Mouse (Mus musculus) embryonic facial prominence, embryonic 15.5 days (tissue): ENCODE data around the gene Hipk1. TPM values are rescaled to one million over a fixed set of nuclear protein-coding genes. Genes with fewer than 3 reads are reported as not detected.
A peak's percentile ranks its signal among the peaks of the same experiment; 100 is the strongest.

Experiments used
- ATAC-seq: fragments of 200-750 bp; cut with Nextera tagmentation; 2 replicates; pipeline ENCODE4 v1.8.0; 2017; ENCODE audit warnings: low read depth, moderate TSS enrichment; ENCODE audit not compliant: insufficient number of reproducible peaks, low FRiP score, low TSS enrichment
- H3K27ac ChIP-seq: fragments of 300-500 bp; sonication (generic); replicated peaks from 2 replicates; pipeline ENCODE4 v1.5.1; 2015; ENCODE audit warnings: mild to moderate bottlenecking, inconsistent platforms
- H3K27me3 ChIP-seq: fragments of 300-500 bp; sonication (generic); 2 replicates; pipeline ENCODE4 v1.6.1; 2015; ENCODE audit warnings: inconsistent platforms
- H3K36me3 ChIP-seq: fragments of 300-500 bp; sonication (generic); 2 replicates; pipeline ENCODE4 v1.6.1; 2015; ENCODE audit warnings: mild to moderate bottlenecking, inconsistent platforms
- H3K4me1 ChIP-seq: fragments of 300-500 bp; sonication (generic); 2 replicates; pipeline ENCODE4 v1.6.1; 2015; ENCODE audit warnings: inconsistent platforms
- H3K4me2 ChIP-seq: fragments of 300-500 bp; sonication (generic); replicated peaks from 2 replicates; pipeline ENCODE4 v1.6.1; 2015; ENCODE audit warnings: mild to moderate bottlenecking, inconsistent platforms
- H3K4me3 ChIP-seq: fragments of 300-500 bp; sonication (generic); replicated peaks from 2 replicates; pipeline ENCODE4 v1.5.1; 2015; ENCODE audit warnings: mild to moderate bottlenecking, inconsistent platforms
- H3K9ac ChIP-seq: fragments of 300-500 bp; sonication (generic); 2 replicates; pipeline ENCODE4 v1.6.1; 2015; ENCODE audit warnings: inconsistent platforms
- H3K9me3 ChIP-seq: fragments of 300-500 bp; sonication (generic); replicated peaks from 2 replicates; pipeline ENCODE4 v1.6.1; 2016; ENCODE audit warnings: inconsistent platforms
- WGBS: fragments of 180-500 bp; shearing (Covaris S2); methylation state at CpG from one replicate; pipeline ENCODE4 v1.1.7; 2015; 5-methylcytosine and 5-hydroxymethylcytosine counted together
- polyA plus RNA-seq: library from polyadenylated mRNA; unstranded; fragments of >200 nt; fragmentation: Nextera tagmentation; extraction: Ambion mirVana; gene quantifications from 2 replicates; pipeline ENCODE4 v1.2.1, GENCODE M21; 2015

The Hipk1 gene
- polyA plus RNA-seq, 1 experiment from 2014 or later: 12.4 TPM

DNA sequence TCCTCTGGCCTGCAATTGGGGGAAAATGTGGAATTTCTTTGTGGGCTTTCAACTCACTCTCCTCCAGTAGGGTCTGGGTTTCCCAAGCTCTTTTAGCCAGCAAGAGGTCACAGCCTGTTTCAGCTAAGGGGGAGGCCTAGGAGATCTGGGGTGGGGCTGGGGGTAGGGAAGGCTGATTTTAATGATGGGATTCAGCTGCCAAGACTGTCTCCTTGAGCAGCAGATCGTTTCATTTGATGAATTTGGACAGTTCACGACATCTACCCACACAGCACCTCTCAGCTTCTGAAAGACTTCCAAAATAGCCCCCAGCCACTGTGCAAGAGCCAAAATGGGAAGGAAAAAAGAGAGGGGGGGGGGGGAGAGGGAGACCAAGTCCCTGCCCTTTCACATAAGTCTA is 58.2 kb downstream of the Hipk1 start:
- H3K36me3 ChIP-seq: 0 out of 2 replicates have a peak, but pooled peaks cover 2% of the 10 kb centered on the region
- peaks cover 60% of the 10 kb centered on the region for H3K4me1 ChIP-seq
- ATAC-seq: no peak
- H3K27ac ChIP-seq: peak overlapping the region; percentile 96
- no peaks in the 10 kb centered on the region for H3K9me3 ChIP-seq
- H3K27me3 ChIP-seq: no peaks in the 10 kb centered on the region
- 12% methylated on average over 2 of the region's 2 CpGs for WGBS
- no peak overlapping the region for H3K9ac ChIP-seq
- H3K4me3 ChIP-seq: no peak overlapping the region
- H3K4me2 ChIP-seq: no peak overlapping the region

DNA sequence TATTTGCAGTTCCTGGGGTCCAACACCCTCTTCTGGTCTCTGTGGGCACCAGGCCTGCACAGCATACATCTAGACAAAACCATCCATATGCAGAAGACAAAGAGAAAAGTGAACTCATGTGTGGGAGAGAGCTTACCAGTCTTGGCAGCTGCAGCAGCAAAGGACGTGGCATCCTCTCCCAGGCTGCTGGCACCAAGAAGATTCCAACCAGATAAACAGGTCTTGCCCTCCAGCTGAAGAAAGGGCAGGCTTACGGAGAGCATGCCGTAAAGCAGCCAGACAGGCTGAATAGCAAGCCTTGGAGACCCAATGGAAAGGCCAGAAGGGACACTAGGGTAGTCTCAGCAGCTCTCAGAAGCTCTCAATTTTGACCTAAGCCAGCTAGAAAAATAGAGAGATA is 59.2 kb downstream of the Hipk1 start:
- no peak for ATAC-seq
- peaks cover 51% of the 10 kb centered on the region for H3K4me1 ChIP-seq
- H3K27me3 ChIP-seq: no peaks in the 10 kb centered on the region
- 0 out of 2 replicates have a peak, but pooled peaks cover 2% of the 10 kb centered on the region for H3K36me3 ChIP-seq
- H3K4me2 ChIP-seq: no peak overlapping the region
- 75% methylated on average over 3 of the region's 3 CpGs for WGBS
- no peak overlapping the region for H3K4me3 ChIP-seq
- H3K27ac ChIP-seq: no peak overlapping the region
- H3K9ac ChIP-seq: no peak overlapping the region
- no peaks in the 10 kb centered on the region for H3K9me3 ChIP-seq

DNA sequence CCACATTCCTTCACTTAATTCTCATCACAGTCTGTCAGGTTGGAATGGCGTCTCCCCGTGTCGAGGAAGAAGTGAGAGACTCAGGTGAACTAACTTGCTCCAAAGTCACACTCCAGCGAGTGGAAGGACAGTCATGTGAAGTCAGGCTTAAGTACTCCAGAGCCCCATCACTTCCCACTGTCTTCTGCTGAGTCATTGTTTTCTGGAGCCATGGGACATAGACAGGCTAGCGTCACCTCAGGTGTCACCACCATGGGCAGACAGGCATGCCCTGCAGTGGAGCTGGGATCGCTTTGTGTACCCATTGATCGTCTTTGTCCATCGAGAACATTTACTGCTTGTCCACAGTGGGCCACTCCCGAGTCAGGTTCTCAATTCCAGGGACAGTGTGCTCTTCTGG is 61.5 kb downstream of the Hipk1 start:
- 83% methylated on average over 9 of the region's 9 CpGs for WGBS
- H3K27ac ChIP-seq: no peak overlapping the region
- H3K27me3 ChIP-seq: no peaks in the 10 kb centered on the region
- no peak for ATAC-seq
- peaks cover 28% of the 10 kb centered on the region for H3K4me1 ChIP-seq
- 0 out of 2 replicates have a peak, but pooled peaks cover 2% of the 10 kb centered on the region for H3K36me3 ChIP-seq
- no peak overlapping the region for H3K4me3 ChIP-seq
- no peak overlapping the region for H3K4me2 ChIP-seq
- H3K9me3 ChIP-seq: no peaks in the 10 kb centered on the region
- no peak overlapping the region for H3K9ac ChIP-seq

- 43% methylated on average over 2 of the region's 2 CpGs for WGBS
- no peak overlapping the region for H3K4me3 ChIP-seq
- no peak overlapping the region for H3K4me2 ChIP-seq
- no peaks in the 10 kb centered on the region for H3K27me3 ChIP-seq
- no peaks in the 10 kb centered on the region for H3K9me3 ChIP-seq
- H3K27ac ChIP-seq: no peak overlapping the region
- no peak overlapping the region for H3K9ac ChIP-seq
- H3K4me1 ChIP-seq: peaks cover 8% of the 10 kb centered on the region
- H3K36me3 ChIP-seq: 0 out of 2 replicates have a peak, but pooled peaks cover 2% of the 10 kb centered on the region
- no peak for ATAC-seq
These were observed 63.5 kb downstream of the Hipk1 start for GRCm38 (mm10) chr3:103727813-103728326.

GRCm38 (mm10) chr3:103726642-103727041 is 64.7 kb downstream of the Hipk1 start:
- WGBS: 36% methylated on average over 3 of the region's 3 CpGs
- Histone ChIP-seq H3K4me1 (no peaks in the 10 kb centered on the region), H3K4me2 (no peak overlapping the region), H3K9ac (no peak overlapping the region), H3K9me3 (no peaks in the 10 kb centered on the region), H3K4me3 (no peak overlapping the region), H3K27me3 (no peaks in the 10 kb centered on the region), H3K36me3 (no peaks in the 10 kb centered on the region), H3K27ac (no peak overlapping the region)
- ATAC-seq: no peak

- ATAC-seq: no peak
- Histone ChIP-seq H3K27ac (no peak overlapping the region), H3K36me3 (no peaks in the 10 kb centered on the region), H3K27me3 (no peaks in the 10 kb centered on the region), H3K4me3 (no peak overlapping the region), H3K9ac (no peak overlapping the region), H3K4me1 (0 out of 2 replicates have a peak, but pooled peaks cover 3% of the 10 kb centered on the region), H3K4me2 (no peak overlapping the region), H3K9me3 (no peaks in the 10 kb centered on the region)
- WGBS: 54% methylated on average over 3 of the region's 3 CpGs
These were observed 67.2 kb downstream of the Hipk1 start for GRCm38 (mm10) chr3:103724137-103724536.

DNA sequence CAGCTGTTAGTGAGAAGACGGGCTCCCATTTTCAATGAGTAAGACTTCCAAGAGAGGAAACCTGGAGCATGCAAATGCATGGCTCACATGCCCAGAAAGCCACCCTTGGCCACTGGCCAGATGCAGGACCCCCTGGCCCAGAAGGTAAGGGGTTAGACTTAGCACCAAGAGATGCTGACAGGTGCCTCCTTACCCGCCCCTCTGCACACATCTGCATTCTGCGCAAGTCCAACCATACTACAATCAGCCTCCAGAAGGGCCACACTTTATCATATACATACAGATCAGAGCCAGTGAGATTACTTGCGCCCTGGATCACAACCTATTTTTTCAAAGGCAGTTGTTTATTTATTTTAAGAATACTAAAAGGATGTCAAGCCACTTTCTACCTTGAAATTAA is 72.6 kb downstream of the Hipk1 start:
- H3K9ac ChIP-seq: no peak overlapping the region
- no peaks in the 10 kb centered on the region for H3K27me3 ChIP-seq
- no peaks in the 10 kb centered on the region for H3K9me3 ChIP-seq
- no peaks in the 10 kb centered on the region for H3K36me3 ChIP-seq
- no peak overlapping the region for H3K4me2 ChIP-seq
- no peak for ATAC-seq
- 86% methylated on average over 4 of the region's 4 CpGs for WGBS
- no peak overlapping the region for H3K27ac ChIP-seq
- no peak overlapping the region for H3K4me3 ChIP-seq
- H3K4me1 ChIP-seq: peaks cover 31% of the 10 kb centered on the region

DNA sequence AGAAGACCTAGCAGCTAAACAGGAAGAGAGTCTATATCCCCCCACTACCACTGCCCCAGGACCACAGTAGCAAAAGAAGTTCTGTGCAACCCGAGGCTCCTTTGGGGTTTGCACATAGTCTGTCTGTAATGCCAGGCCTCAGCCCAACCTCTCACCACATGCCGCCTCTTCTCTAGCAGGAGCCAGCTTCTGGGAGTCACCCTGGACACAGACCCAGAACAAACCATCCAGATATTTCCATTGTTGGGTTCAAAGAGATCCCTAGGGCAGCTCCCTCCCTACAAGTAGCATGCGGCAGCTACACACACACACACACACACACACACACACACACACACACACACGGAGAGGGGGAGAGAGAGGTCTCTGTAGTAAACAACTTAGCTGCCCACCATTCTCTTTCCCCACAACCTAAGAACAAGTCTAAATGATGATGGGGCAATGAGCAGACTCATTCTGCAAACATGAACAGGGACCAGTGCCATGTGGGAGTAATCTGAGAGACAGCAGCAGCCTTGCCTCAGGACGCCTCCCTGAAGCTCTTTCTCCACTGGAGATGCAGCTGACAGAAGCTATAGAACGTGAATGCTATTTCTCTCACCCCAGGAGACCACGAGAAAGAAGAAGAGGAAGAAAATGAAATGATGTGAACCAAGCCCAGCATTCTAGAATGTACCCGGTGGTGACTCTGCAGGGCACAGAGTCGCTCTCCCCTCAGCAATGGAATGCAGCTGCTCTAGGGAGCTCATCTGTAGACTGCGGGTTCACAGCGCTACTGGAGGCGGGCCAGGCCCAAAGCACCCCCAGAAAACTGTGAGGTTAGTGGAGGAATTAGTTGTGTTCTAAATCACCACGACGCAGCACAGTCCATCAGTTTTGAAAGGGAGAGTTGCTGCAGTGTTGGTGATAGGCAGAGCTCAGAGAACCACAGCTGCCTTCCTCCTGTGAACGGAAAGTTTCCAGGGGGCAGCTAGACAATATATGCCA is 74.3 kb downstream of the Hipk1 start:
- H3K27ac ChIP-seq: peak overlapping the region; percentile 78
- peak; percentile 74 for ATAC-seq
- no peak overlapping the region for H3K4me2 ChIP-seq
- no peaks in the 10 kb centered on the region for H3K36me3 ChIP-seq
- H3K9ac ChIP-seq: no peak overlapping the region
- 22% methylated on average over 15 of the region's 15 CpGs for WGBS
- H3K9me3 ChIP-seq: no peaks in the 10 kb centered on the region
- H3K4me1 ChIP-seq: peaks cover 31% of the 10 kb centered on the region
- no peaks in the 10 kb centered on the region for H3K27me3 ChIP-seq
- H3K4me3 ChIP-seq: no peak overlapping the region

GRCm38 (mm10) chr3:103715762-103716693 is 75.3 kb downstream of the Hipk1 start:
- Histone ChIP-seq H3K27ac (peak overlapping the region; percentile 78), H3K9ac (no peak overlapping the region), H3K9me3 (no peaks in the 10 kb centered on the region), H3K4me1 (peaks cover 31% of the 10 kb centered on the region), H3K4me3 (no peak overlapping the region), H3K27me3 (no peaks in the 10 kb centered on the region), H3K36me3 (no peaks in the 10 kb centered on the region), H3K4me2 (no peak overlapping the region)
- WGBS: 31% methylated on average over 11 of the region's 11 CpGs
- ATAC-seq: peak; percentile 58

GRCm38 (mm10) chr3:103714942-103715341 is 76.4 kb downstream of the Hipk1 start:
- Histone ChIP-seq H3K9me3 (no peaks in the 10 kb centered on the region), H3K4me1 (peaks cover 31% of the 10 kb centered on the region), H3K27ac (no peak overlapping the region), H3K4me3 (no peak overlapping the region), H3K27me3 (no peaks in the 10 kb centered on the region), H3K4me2 (no peak overlapping the region), H3K9ac (no peak overlapping the region), H3K36me3 (no peaks in the 10 kb centered on the region)
- ATAC-seq: no peak
- WGBS: 73% methylated on average over 8 of the region's 8 CpGs
